Mouse (Mus musculus) intestine, embryonic 15.5 days (tissue): ENCODE measurements at regions not wholly inside any gene's neighbourhood (a gene's known extent, or its start where the extent isn't known, plus 50 kb on each side); places are given as distances from the start of the nearest gene placed in this dataset.

Source experiments
- ATAC-seq: fragments of 200-750 bp; cut with Nextera tagmentation; 2 replicates; pipeline ENCODE4 v1.8.0; 2017; ENCODE audit warnings: moderate TSS enrichment, moderate library complexity
- H3K27ac ChIP-seq: fragments of 300-500 bp; sonication (generic); 2 replicates; pipeline ENCODE4 v1.5.1; 2015; ENCODE audit warnings: mild to moderate bottlenecking, inconsistent platforms
- H3K27me3 ChIP-seq: fragments of 300-500 bp; sonication (generic); replicated peaks from 2 replicates; pipeline ENCODE4 v1.6.1; 2015; ENCODE audit warnings: inconsistent platforms
- H3K36me3 ChIP-seq: fragments of 300-500 bp; sonication (generic); 2 replicates; pipeline ENCODE4 v1.6.1; 2015; ENCODE audit warnings: inconsistent platforms
- H3K4me1 ChIP-seq: fragments of 300-500 bp; sonication (generic); replicated peaks from 2 replicates; pipeline ENCODE4 v1.6.1; 2015; ENCODE audit warnings: inconsistent platforms
- H3K4me2 ChIP-seq: fragments of 300-500 bp; sonication (generic); replicated peaks from 2 replicates; pipeline ENCODE4 v1.6.1; 2015; ENCODE audit warnings: mild to moderate bottlenecking, inconsistent platforms
- H3K4me3 ChIP-seq: fragments of 300-500 bp; sonication (generic); replicated peaks from 2 replicates; pipeline ENCODE4 v1.5.1; 2015; ENCODE audit warnings: inconsistent platforms
- H3K9ac ChIP-seq: fragments of 300-500 bp; sonication (generic); 2 replicates; pipeline ENCODE4 v1.6.1; 2015; ENCODE audit warnings: inconsistent platforms
- H3K9me3 ChIP-seq: fragments of 300-500 bp; sonication (generic); 2 replicates; pipeline ENCODE4 v1.6.1; 2016; ENCODE audit warnings: inconsistent platforms
- WGBS: fragments of 180-500 bp; shearing (Covaris S2); methylation state at CpG from one replicate; pipeline ENCODE4 v1.1.7; 2015; 5-methylcytosine and 5-hydroxymethylcytosine counted together

- ATAC-seq: no peak
- Histone ChIP-seq H3K27me3 (no peaks in the 10 kb centered on the region), H3K9me3 (no peaks in the 10 kb centered on the region), H3K9ac (no peak overlapping the region), H3K27ac (no peak overlapping the region), H3K4me3 (no peak overlapping the region), H3K4me1 (no peaks in the 10 kb centered on the region), H3K36me3 (no peaks in the 10 kb centered on the region), H3K4me2 (no peak overlapping the region)
- 76% methylated on average over 10 of the region's 10 CpGs for WGBS
These were observed 56.4 kb downstream of the Cd24a start for GRCm38 (mm10) chr10:43634371-43635080.

- Histone ChIP-seq H3K9me3 (no peaks in the 10 kb centered on the region), H3K4me2 (no peak overlapping the region), H3K9ac (no peak overlapping the region), H3K4me1 (no peaks in the 10 kb centered on the region), H3K36me3 (no peaks in the 10 kb centered on the region), H3K27me3 (no peaks in the 10 kb centered on the region), H3K27ac (no peak overlapping the region), H3K4me3 (no peak overlapping the region)
- 69% methylated on average over 14 of the region's 14 CpGs for WGBS
- ATAC-seq: no peak
These were observed 63.3 kb downstream of the Cd24a start for GRCm38 (mm10) chr10:43641169-43641945.

GRCm38 (mm10) chr10:43646326-43646725, 68.2 kb downstream of the Cd24a start:
- Histone ChIP-seq H3K9me3 (no peaks in the 10 kb centered on the region), H3K36me3 (no peaks in the 10 kb centered on the region), H3K27me3 (no peaks in the 10 kb centered on the region), H3K9ac (no peak overlapping the region), H3K4me2 (no peak overlapping the region), H3K4me1 (no peaks in the 10 kb centered on the region), H3K27ac (no peak overlapping the region), H3K4me3 (no peak overlapping the region)
- 60% methylated on average over 4 of the region's 4 CpGs for WGBS
- ATAC-seq: no peak

GRCm38 (mm10) chr10:43646965-43647364, 68.9 kb downstream of the Cd24a start:
- Histone ChIP-seq H3K9ac (no peak overlapping the region), H3K27ac (no peak overlapping the region), H3K27me3 (no peaks in the 10 kb centered on the region), H3K4me1 (no peaks in the 10 kb centered on the region), H3K36me3 (no peaks in the 10 kb centered on the region), H3K4me2 (no peak overlapping the region), H3K9me3 (no peaks in the 10 kb centered on the region), H3K4me3 (no peak overlapping the region)
- WGBS: 90% methylated on average over 6 of the region's 6 CpGs
- no peak for ATAC-seq

GRCm38 (mm10) chr10:43648186-43648585, 70.1 kb downstream of the Cd24a start:
- no peaks in the 10 kb centered on the region for H3K36me3 ChIP-seq
- no peak overlapping the region for H3K4me3 ChIP-seq
- no peaks in the 10 kb centered on the region for H3K9me3 ChIP-seq
- no peak for ATAC-seq
- H3K9ac ChIP-seq: no peak overlapping the region
- WGBS: 67% methylated on average over 5 of the region's 5 CpGs
- no peaks in the 10 kb centered on the region for H3K4me1 ChIP-seq
- no peak overlapping the region for H3K27ac ChIP-seq
- H3K4me2 ChIP-seq: no peak overlapping the region
- H3K27me3 ChIP-seq: no peaks in the 10 kb centered on the region

- Histone ChIP-seq H3K4me2 (no peak overlapping the region), H3K9me3 (no peaks in the 10 kb centered on the region), H3K9ac (no peak overlapping the region), H3K4me3 (no peak overlapping the region), H3K27ac (no peak overlapping the region), H3K4me1 (no peaks in the 10 kb centered on the region), H3K27me3 (no peaks in the 10 kb centered on the region), H3K36me3 (no peaks in the 10 kb centered on the region)
- WGBS: 44% methylated on average over 6 of the region's 6 CpGs
- no peak for ATAC-seq
These were observed 70.8 kb downstream of the Cd24a start for GRCm38 (mm10) chr10:43648815-43649447.

- no peak overlapping the region for H3K4me3 ChIP-seq
- H3K4me1 ChIP-seq: no peaks in the 10 kb centered on the region
- ATAC-seq: no peak
- H3K9me3 ChIP-seq: no peaks in the 10 kb centered on the region
- WGBS: 82% methylated on average over 1 of the region's 1 CpGs
- H3K9ac ChIP-seq: no peak overlapping the region
- H3K4me2 ChIP-seq: no peak overlapping the region
- H3K27ac ChIP-seq: no peak overlapping the region
- H3K36me3 ChIP-seq: no peaks in the 10 kb centered on the region
- no peaks in the 10 kb centered on the region for H3K27me3 ChIP-seq
These were observed 72.4 kb downstream of the Cd24a start for GRCm38 (mm10) chr10:43650449-43650848.

GRCm38 (mm10) chr10:43651505-43651904, 73.4 kb downstream of the Cd24a start:
- H3K27me3 ChIP-seq: no peaks in the 10 kb centered on the region
- no peak overlapping the region for H3K27ac ChIP-seq
- no peak; the same call in 1 of the 2 replicates for ATAC-seq
- H3K4me1 ChIP-seq: no peaks in the 10 kb centered on the region
- no peak overlapping the region for H3K4me3 ChIP-seq
- WGBS: 70% methylated on average over 5 of the region's 5 CpGs
- H3K9ac ChIP-seq: no peak overlapping the region
- H3K36me3 ChIP-seq: no peaks in the 10 kb centered on the region
- H3K9me3 ChIP-seq: no peaks in the 10 kb centered on the region
- H3K4me2 ChIP-seq: no peak overlapping the region

GRCm38 (mm10) chr10:43651915-43652314, 73.8 kb downstream of the Cd24a start:
- H3K36me3 ChIP-seq: no peaks in the 10 kb centered on the region
- no peak overlapping the region for H3K4me2 ChIP-seq
- H3K27ac ChIP-seq: no peak overlapping the region
- H3K4me1 ChIP-seq: no peaks in the 10 kb centered on the region
- 64% methylated on average over 13 of the region's 13 CpGs for WGBS
- no peak overlapping the region for H3K4me3 ChIP-seq
- H3K27me3 ChIP-seq: no peaks in the 10 kb centered on the region
- H3K9ac ChIP-seq: no peak overlapping the region
- H3K9me3 ChIP-seq: no peaks in the 10 kb centered on the region
- ATAC-seq: 0 out of 2 replicates have a peak, but pooled peaks have one; percentile 43

- Histone ChIP-seq H3K9me3 (no peaks in the 10 kb centered on the region), H3K4me2 (no peak overlapping the region), H3K4me3 (no peak overlapping the region), H3K4me1 (no peaks in the 10 kb centered on the region), H3K27me3 (no peaks in the 10 kb centered on the region), H3K9ac (no peak overlapping the region), H3K27ac (no peak overlapping the region), H3K36me3 (no peaks in the 10 kb centered on the region)
- WGBS: 41% methylated on average over 8 of the region's 8 CpGs
- no peak for ATAC-seq
These were observed 77.1 kb downstream of the Cd24a start for GRCm38 (mm10) chr10:43655082-43655671.

- Histone ChIP-seq H3K27ac (no peak overlapping the region), H3K9ac (no peak overlapping the region), H3K27me3 (no peaks in the 10 kb centered on the region), H3K4me3 (no peak overlapping the region), H3K9me3 (no peaks in the 10 kb centered on the region), H3K4me1 (no peaks in the 10 kb centered on the region), H3K4me2 (no peak overlapping the region), H3K36me3 (no peaks in the 10 kb centered on the region)
- 45% methylated on average over 2 of the region's 2 CpGs for WGBS
- peak; percentile 58; the same call in 1 of the 2 replicates for ATAC-seq
These were observed 77.6 kb downstream of the Cd24a start for GRCm38 (mm10) chr10:43655680-43656079.

- Histone ChIP-seq H3K9me3 (no peaks in the 10 kb centered on the region), H3K4me3 (no peak overlapping the region), H3K27ac (no peak overlapping the region), H3K27me3 (no peaks in the 10 kb centered on the region), H3K4me2 (no peak overlapping the region), H3K4me1 (no peaks in the 10 kb centered on the region), H3K9ac (no peak overlapping the region), H3K36me3 (no peaks in the 10 kb centered on the region)
- WGBS: 72% methylated on average over 2 of the region's 2 CpGs
- ATAC-seq: no peak
These were observed 78.1 kb downstream of the Cd24a start for GRCm38 (mm10) chr10:43656207-43656606.
